Mouse (Mus musculus) MEL (cell line): ENCODE measurements around the gene Rbfox2. TPM values are rescaled to one million over a fixed set of nuclear protein-coding genes. Genes with fewer than 3 reads are reported as not detected.

Source experiments
- DNase-seq: peaks from one replicate; pipeline ENCODE4 v3.0.0; 2011; ENCODE audit warnings: low read depth, low spot score
- H3K27ac ChIP-seq: 2 replicates; pipeline ENCODE4 v1.5.1; 2012; ENCODE audit warnings: low read depth, mild to moderate bottlenecking, control low read depth, low read length, moderate library complexity; ENCODE audit not compliant: control insufficient read depth
- H3K27me3 ChIP-seq, 2 experiments: fragments of 150-350 bp in 1 of 2; sonication (generic) in 1 of 2; 2 replicates each; pipeline ENCODE4 v1.6.1; 2012; ENCODE audit warnings: low read length in 2 of 2, mild to moderate bottlenecking in 2 of 2, improper control_type of control experiment in 1 of 2, moderate library complexity in 1 of 2; ENCODE audit not compliant: insufficient read depth in 2 of 2, control insufficient read depth in 1 of 2
- H3K36me3 ChIP-seq, 2 experiments: 2 replicates each; pipeline ENCODE4 v1.6.1; 2012 to 2014; ENCODE audit warnings: low read length in 2 of 2, improper control_type of control experiment in 1 of 2, inconsistent platforms in 1 of 2, mild to moderate bottlenecking in 1 of 2; ENCODE audit not compliant: insufficient read depth in 2 of 2, control insufficient read depth in 1 of 2
- H3K4me1 ChIP-seq, 2 experiments: fragments of 150-350 bp in 1 of 2; sonication (generic) in 1 of 2; 2 replicates each; pipeline ENCODE4 v1.6.1; 2012; ENCODE audit warnings: low read length in 2 of 2, improper control_type of control experiment in 1 of 2, mild to moderate bottlenecking in 1 of 2; ENCODE audit not compliant: insufficient read depth in 2 of 2, control insufficient read depth in 1 of 2
- H3K4me3 ChIP-seq, 2 experiments: fragments of 150-350 bp in 1 of 2; sonication (generic) in 1 of 2; 2 replicates each; pipeline ENCODE4 v1.5.1; 2012; ENCODE audit warnings: low read depth in 2 of 2, low read length in 2 of 2, mild to moderate bottlenecking in 2 of 2, moderate library complexity in 2 of 2, control low read depth in 1 of 2, improper control_type of control experiment in 1 of 2; ENCODE audit not compliant: control insufficient read depth in 1 of 2, insufficient read depth in 1 of 2
- H3K79me2 ChIP-seq: 2 replicates; pipeline ENCODE4 v1.6.1; 2012; ENCODE audit warnings: mild to moderate bottlenecking, low read length, moderate library complexity; ENCODE audit not compliant: control insufficient read depth, poor library complexity, insufficient read depth
- H3K9ac ChIP-seq: 2 replicates; pipeline ENCODE4 v1.6.1; 2012; ENCODE audit warnings: low read depth, mild to moderate bottlenecking, control low read depth, low read length, moderate library complexity; ENCODE audit not compliant: control insufficient read depth, poor library complexity, severe bottlenecking
- H3K9me3 ChIP-seq: fragments of 150-350 bp; sonication (generic); replicated peaks from 2 replicates; pipeline ENCODE4 v1.6.1; 2012; ENCODE audit warnings: mild to moderate bottlenecking, low read length, improper control_type of control experiment, moderate library complexity; ENCODE audit not compliant: insufficient read depth
- BHLHE40 ChIP-seq: IDR thresholded peaks from 2 replicates; pipeline ENCODE4 v1.6.1; 2012; ENCODE audit warnings: low read depth, mild to moderate bottlenecking, inconsistent platforms, low read length, improper control_type of control experiment, borderline replicate concordance
- CHD2 ChIP-seq: IDR thresholded peaks from 2 replicates; pipeline ENCODE4 v1.6.1; 2011; ENCODE audit warnings: low read length, improper control_type of control experiment
- ELF1 ChIP-seq: IDR thresholded peaks from 2 replicates; pipeline ENCODE4 v1.6.1; 2014; ENCODE audit warnings: low read depth, mild to moderate bottlenecking, inconsistent platforms, low read length, improper control_type of control experiment, moderate library complexity
- EP300 ChIP-seq, 2 experiments: IDR thresholded peaks; 2 replicates each; pipeline ENCODE4 v1.6.1; 2011; ENCODE audit warnings: improper control_type of control experiment in 2 of 2, low read length in 2 of 2, low read depth in 1 of 2, mild to moderate bottlenecking in 1 of 2
- GABPA ChIP-seq: IDR thresholded peaks from 2 replicates; pipeline ENCODE4 v1.6.1; 2012; ENCODE audit warnings: low read depth, mild to moderate bottlenecking, inconsistent platforms, low read length, improper control_type of control experiment, moderate library complexity
- GATA1 ChIP-seq: IDR thresholded peaks from 2 replicates; pipeline ENCODE4 v1.6.1; 2011; ENCODE audit warnings: low read depth, low read length, improper control_type of control experiment
- HCFC1 ChIP-seq: IDR thresholded peaks from 2 replicates; pipeline ENCODE4 v1.6.1; 2012; ENCODE audit warnings: low read depth, mild to moderate bottlenecking, inconsistent platforms, low read length, improper control_type of control experiment, moderate library complexity
- MAFK ChIP-seq: IDR thresholded peaks from 2 replicates; pipeline ENCODE4 v1.6.1; 2011; ENCODE audit warnings: low read depth, mild to moderate bottlenecking, low read length, improper control_type of control experiment, borderline replicate concordance
- MAX ChIP-seq: IDR thresholded peaks from 2 replicates; pipeline ENCODE4 v1.6.1; 2011; ENCODE audit warnings: low read length, improper control_type of control experiment
- MAZ ChIP-seq: IDR thresholded peaks from 2 replicates; pipeline ENCODE4 v1.6.1; 2012; ENCODE audit warnings: low read depth, mild to moderate bottlenecking, inconsistent platforms, low read length, improper control_type of control experiment
- MYB ChIP-seq: IDR thresholded peaks from 2 replicates; pipeline ENCODE4 v1.6.1; 2011; ENCODE audit warnings: mild to moderate bottlenecking, low read depth, low read length, improper control_type of control experiment
- MYC ChIP-seq: IDR thresholded peaks from 2 replicates; pipeline ENCODE4 v1.6.1; 2011; ENCODE audit warnings: low read depth, mild to moderate bottlenecking, low read length, improper control_type of control experiment, moderate library complexity
- NRF1 ChIP-seq: IDR thresholded peaks from 2 replicates; pipeline ENCODE4 v1.6.1; 2014; ENCODE audit warnings: low read depth, mild to moderate bottlenecking, inconsistent platforms, low read length, improper control_type of control experiment, moderate library complexity; ENCODE audit not compliant: poor library complexity, insufficient read depth, severe bottlenecking
- RCOR1 ChIP-seq: IDR thresholded peaks from 2 replicates; pipeline ENCODE4 v1.6.1; 2012; ENCODE audit warnings: low read depth, mild to moderate bottlenecking, inconsistent platforms, low read length, improper control_type of control experiment
- SIN3A ChIP-seq: IDR thresholded peaks from 2 replicates; pipeline ENCODE4 v1.6.1; 2012; ENCODE audit warnings: low read length, improper control_type of control experiment, inconsistent platforms
- SMC3 ChIP-seq: IDR thresholded peaks from 2 replicates; pipeline ENCODE4 v1.6.1; 2011; ENCODE audit warnings: low read depth, low read length, improper control_type of control experiment
- TAL1 ChIP-seq: IDR thresholded peaks from 2 replicates; pipeline ENCODE4 v1.6.1; 2012; ENCODE audit warnings: mild to moderate bottlenecking, inconsistent platforms, low read length, moderate library complexity, mixed read lengths
- TBP ChIP-seq: IDR thresholded peaks from 2 replicates; pipeline ENCODE4 v1.8.0; 2011; ENCODE audit warnings: low read depth, low read length, improper control_type of control experiment
- USF1 ChIP-seq: IDR thresholded peaks from 2 replicates; pipeline ENCODE4 v1.6.1; 2014; ENCODE audit warnings: low read depth, mild to moderate bottlenecking, inconsistent platforms, low read length, improper control_type of control experiment, moderate library complexity
- ZC3H11A ChIP-seq: IDR thresholded peaks from 2 replicates; pipeline ENCODE4 v1.6.1; 2012; ENCODE audit warnings: low read depth, mild to moderate bottlenecking, inconsistent platforms, low read length, improper control_type of control experiment
- ZKSCAN1 ChIP-seq: IDR thresholded peaks from 2 replicates; pipeline ENCODE4 v1.6.1; 2012; ENCODE audit warnings: low read depth, mild to moderate bottlenecking, inconsistent platforms, low read length, improper control_type of control experiment, moderate library complexity
- polyA plus RNA-seq, 2 experiments: library from polyadenylated mRNA; stranded (reverse) in 1 of 2; unstranded in 1 of 2; fragments of >175 nt in 1 of 2; fragments of >200 nt in 1 of 2; gene quantifications; 2 replicates each; pipeline versions ENCODE4 v1.2.1 to v1.2.4; 2012; ENCODE audit warnings: low replicate concordance in 2 of 2, low read depth in 1 of 2; ENCODE audit not compliant: insufficient read length in 2 of 2, insufficient read depth in 1 of 2, missing spikeins in 1 of 2
- total RNA-seq: library from RNA; depleted of rRNA; stranded (reverse); fragments of 300-350 nt; gene quantifications from 2 replicates; pipeline ENCODE4 v1.2.3, GENCODE M21; 2012

Gene Rbfox2
- total and polyA plus RNA-seq, 3 experiments = 3.4 to 6.0 TPM; not detected in 1

DNA sequence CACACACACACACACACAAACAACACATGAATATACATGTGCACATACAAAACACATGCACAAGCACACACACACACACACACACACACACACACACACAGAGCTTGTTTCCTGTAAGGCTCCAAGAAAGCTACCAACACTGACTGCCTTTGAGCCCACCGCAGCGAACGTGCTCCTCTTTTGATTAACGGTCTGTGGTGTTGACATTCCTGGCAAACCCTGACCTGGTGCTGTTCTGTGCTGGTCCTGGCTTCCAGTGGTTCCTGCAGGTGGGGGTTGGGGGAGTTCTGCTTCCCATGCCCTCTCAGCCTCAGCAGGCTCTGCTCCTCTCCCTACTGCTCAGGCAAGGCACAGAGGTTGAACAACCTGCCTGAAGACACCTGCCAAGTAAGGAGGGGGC lies 47.0 kb upstream of the Rbfox2 start:
- Histone ChIP-seq H3K9ac (no peak overlapping the region), H3K79me2 (no peaks in the 10 kb centered on the region), H3K9me3 (no peaks in the 10 kb centered on the region), H3K36me3 (no peaks in the 10 kb centered on the region), H3K4me3 (no peak overlapping the region), H3K4me1 (peaks cover 2 to 11% of the 10 kb centered on the region in 2 experiments; a peak in 3 of 4 replicates), H3K27ac (no peak overlapping the region), H3K27me3 (peaks cover 2 to 4% of the 10 kb centered on the region in 2 experiments; a peak in 2 of 4 replicates)
- no peak for DNase-seq
- TF ChIP-seq BHLHE40 (no peak), GATA1 (no peak), SIN3A (no peak), ELF1 (no peak), CHD2 (no peak), NRF1 (no peak), MYC (no peak), SMC3 (no peak), GABPA (no peak), MAZ (no peak), ZC3H11A (no peak), ZKSCAN1 (no peak), MAX (no peak), USF1 (no peak), EP300 (IDR thresholded peaks at IDR 0.05; ENCODE audit: low read depth in 1 of 2, low read length in 2 of 2) (no peak), RCOR1 (no peak), MYB (no peak), TAL1 (no peak), TBP (no peak), HCFC1 (no peak)

DNA sequence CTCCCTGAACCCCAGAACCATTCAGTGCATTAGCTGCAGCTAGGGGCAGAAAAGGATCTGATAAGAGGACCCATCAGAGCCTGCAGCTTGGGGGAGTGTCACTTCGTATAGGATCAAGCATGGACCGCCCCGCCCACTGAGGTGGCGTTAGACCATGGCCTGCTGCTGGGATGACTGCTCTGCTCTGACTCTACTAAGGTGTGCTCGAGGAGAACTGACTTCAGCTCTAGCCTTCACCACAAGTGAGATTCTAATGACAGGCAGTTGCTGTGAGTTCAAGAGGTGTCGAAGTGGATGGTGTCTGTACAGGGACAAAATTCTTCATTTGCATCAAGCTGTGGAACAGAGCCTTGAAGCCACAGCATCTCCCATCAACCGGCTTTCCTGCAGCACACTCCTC lies 46.1 kb upstream of the Rbfox2 start:
- no peak overlapping the region for H3K4me3 ChIP-seq
- no peak overlapping the region for H3K9ac ChIP-seq
- no peaks in the 10 kb centered on the region for H3K79me2 ChIP-seq
- H3K27me3 ChIP-seq = peaks cover 2 to 4% of the 10 kb centered on the region in 2 experiments; a peak in 2 of 4 replicates
- peaks cover 2 to 8% of the 10 kb centered on the region in 2 experiments; a peak in 3 of 4 replicates for H3K4me1 ChIP-seq
- no peaks in the 10 kb centered on the region for H3K36me3 ChIP-seq
- no peak for TF ChIP-seq MAFK
- no peaks in the 10 kb centered on the region for H3K9me3 ChIP-seq
- H3K27ac ChIP-seq = no peak overlapping the region
- DNase-seq = no peak
